Mouse (Mus musculus): ENCODE measurements around the gene Il1r1. TPM values are rescaled to one million over a fixed set of nuclear protein-coding genes. Genes with fewer than 3 reads are reported as not detected.

Gene Il1r1
- polyA plus RNA-seq, 1 experiment = 7.6 TPM

GRCm38 (mm10) chr1:40267846-40268245, 43.0 kb downstream of the Il1r1 start:
- Histone ChIP-seq H3K79me2 (ENCODE audit: control insufficient read depth, insufficient read depth) (peaks cover 50% of the 10 kb centered on the region), H3K27me3 (ENCODE audit: control insufficient read depth, insufficient read depth, insufficient read length) (no peaks in the 10 kb centered on the region), H3ac (ENCODE audit: control insufficient read depth, insufficient read length) (no peak overlapping the region), H3K4me2 (ENCODE audit: low read depth) (peak overlapping the region; percentile 75), H3K4me3 (peak overlapping the region; percentile 61), H3K36me3 (ENCODE audit: control insufficient read depth, insufficient read depth) (no peaks in the 10 kb centered on the region)
- TF ChIP-seq CEBPB (IDR thresholded peaks at IDR 0.05; ENCODE audit: insufficient read depth, poor library complexity, severe bottlenecking) (no peak), USF1 (IDR thresholded peaks at IDR 0.05; ENCODE audit: low read depth) (no peak), POLR2AphosphoS2 (IDR thresholded peaks at IDR 0.05; ENCODE audit: insufficient read length, low read depth) (no peak), REST (IDR thresholded peaks at IDR 0.05; ENCODE audit: insufficient read depth, insufficient read length) (no peak), E2F4 (IDR thresholded peaks at IDR 0.05; ENCODE audit: insufficient read depth) (no peak), MYOG (IDR thresholded peaks at IDR 0.05; ENCODE audit: control insufficient read depth in 1 of 3, insufficient read depth in 1 of 3, insufficient read length in 2 of 3, low read depth in 2 of 3) (no peak), TCF3 (IDR thresholded peaks at IDR 0.05; ENCODE audit: insufficient read length, low read depth) (no peak), SRF (IDR thresholded peaks at IDR 0.05; ENCODE audit: control insufficient read depth, insufficient read length, low read depth) (no peak), MAX (IDR thresholded peaks at IDR 0.05; ENCODE audit: low read depth) (no peak), MYOD1 (IDR thresholded peaks at IDR 0.05; ENCODE audit: control insufficient read depth in 1 of 3, insufficient read length in 2 of 3, low read depth in 2 of 3) (no peak), TCF12 (IDR thresholded peaks at IDR 0.05; ENCODE audit: insufficient read depth, poor library complexity, severe bottlenecking) (no peak), POLR2A (IDR thresholded peaks at IDR 0.05; ENCODE audit: insufficient read length, low read depth) (no peak)

- peak overlapping the region; percentile 61 for H3K4me3 ChIP-seq
- H3K4me2 ChIP-seq (ENCODE audit: low read depth) = peak overlapping the region; percentile 75
- no peaks in the 10 kb centered on the region for H3K36me3 ChIP-seq (ENCODE audit: control insufficient read depth, insufficient read depth)
- H3K27me3 ChIP-seq (ENCODE audit: control insufficient read depth, insufficient read depth, insufficient read length) = no peaks in the 10 kb centered on the region
- H3K79me2 ChIP-seq (ENCODE audit: control insufficient read depth, insufficient read depth) = peaks cover 57% of the 10 kb centered on the region
- H3ac ChIP-seq (ENCODE audit: control insufficient read depth, insufficient read length) = no peak overlapping the region
- TF ChIP-seq USF1 (IDR thresholded peaks at IDR 0.05; ENCODE audit: low read depth) (no peak), MYOD1 (IDR thresholded peaks at IDR 0.05; ENCODE audit: control insufficient read depth in 1 of 3, insufficient read length in 2 of 3, low read depth in 2 of 3) (no peak), POLR2A (IDR thresholded peaks at IDR 0.05; ENCODE audit: insufficient read length, low read depth) (no peak), TCF12 (IDR thresholded peaks at IDR 0.05; ENCODE audit: insufficient read depth, poor library complexity, severe bottlenecking) (no peak), E2F4 (IDR thresholded peaks at IDR 0.05; ENCODE audit: insufficient read depth) (no peak), CEBPB (IDR thresholded peaks at IDR 0.05; ENCODE audit: insufficient read depth, poor library complexity, severe bottlenecking) (no peak), REST (IDR thresholded peaks at IDR 0.05; ENCODE audit: insufficient read depth, insufficient read length) (no peak), MYOG (IDR thresholded peaks at IDR 0.05; ENCODE audit: control insufficient read depth in 1 of 3, insufficient read depth in 1 of 3, insufficient read length in 2 of 3, low read depth in 2 of 3) (no peak)
Measured at GRCm38 (mm10) chr1:40268536-40268935, 43.7 kb downstream of the Il1r1 start.

- no peak for TF ChIP-seq REST (IDR thresholded peaks at IDR 0.05; ENCODE audit: insufficient read depth, insufficient read length)
- no peak for TF ChIP-seq TCF3 (IDR thresholded peaks at IDR 0.05; ENCODE audit: insufficient read length, low read depth)
- no peak for TF ChIP-seq SRF (IDR thresholded peaks at IDR 0.05; ENCODE audit: control insufficient read depth, insufficient read length, low read depth)
- Histone ChIP-seq H3K36me3 (ENCODE audit: control insufficient read depth, insufficient read depth) (no peaks in the 10 kb centered on the region), H3K4me3 (no peak overlapping the region), H3K79me2 (ENCODE audit: control insufficient read depth, insufficient read depth) (peaks cover 69% of the 10 kb centered on the region), H3K27me3 (ENCODE audit: control insufficient read depth, insufficient read depth, insufficient read length) (no peaks in the 10 kb centered on the region), H3ac (ENCODE audit: control insufficient read depth, insufficient read length) (no peak overlapping the region), H3K4me2 (ENCODE audit: low read depth) (no peak overlapping the region)
Measured at GRCm38 (mm10) chr1:40270415-40270814, 45.5 kb downstream of the Il1r1 start.

- Histone ChIP-seq H3ac (ENCODE audit: control insufficient read depth, insufficient read length) (no peak overlapping the region), H3K79me2 (ENCODE audit: control insufficient read depth, insufficient read depth) (peaks cover 69% of the 10 kb centered on the region), H3K4me3 (no peak overlapping the region), H3K27me3 (ENCODE audit: control insufficient read depth, insufficient read depth, insufficient read length) (no peaks in the 10 kb centered on the region), H3K36me3 (ENCODE audit: control insufficient read depth, insufficient read depth) (no peaks in the 10 kb centered on the region), H3K4me2 (ENCODE audit: low read depth) (no peak overlapping the region)
- TF ChIP-seq E2F4 (IDR thresholded peaks at IDR 0.05; ENCODE audit: insufficient read depth) = no peak
- TF ChIP-seq MAX (IDR thresholded peaks at IDR 0.05; ENCODE audit: low read depth) = no peak
- TF ChIP-seq MYOG (IDR thresholded peaks at IDR 0.05; ENCODE audit: control insufficient read depth in 1 of 3, insufficient read depth in 1 of 3, insufficient read length in 2 of 3, low read depth in 2 of 3) = no peak
- TF ChIP-seq POLR2AphosphoS2 (IDR thresholded peaks at IDR 0.05; ENCODE audit: insufficient read length, low read depth) = no peak
- no peak for TF ChIP-seq REST (IDR thresholded peaks at IDR 0.05; ENCODE audit: insufficient read depth, insufficient read length)
- TF ChIP-seq SRF (IDR thresholded peaks at IDR 0.05; ENCODE audit: control insufficient read depth, insufficient read length, low read depth) = no peak
- TF ChIP-seq MYOD1 (IDR thresholded peaks at IDR 0.05; ENCODE audit: control insufficient read depth in 1 of 3, insufficient read length in 2 of 3, low read depth in 2 of 3) = no peak
Measured at GRCm38 (mm10) chr1:40271052-40271451, 46.2 kb downstream of the Il1r1 start.

- H3ac ChIP-seq (ENCODE audit: control insufficient read depth, insufficient read length) = no peak overlapping the region
- peaks cover 74% of the 10 kb centered on the region for H3K79me2 ChIP-seq (ENCODE audit: control insufficient read depth, insufficient read depth)
- H3K4me3 ChIP-seq = no peak overlapping the region
- H3K36me3 ChIP-seq (ENCODE audit: control insufficient read depth, insufficient read depth) = no peaks in the 10 kb centered on the region
- no peak for TF ChIP-seq TCF3 (IDR thresholded peaks at IDR 0.05; ENCODE audit: insufficient read length, low read depth)
- no peak for TF ChIP-seq POLR2AphosphoS2 (IDR thresholded peaks at IDR 0.05; ENCODE audit: insufficient read length, low read depth)
- TF ChIP-seq TCF12 (IDR thresholded peaks at IDR 0.05; ENCODE audit: insufficient read depth, poor library complexity, severe bottlenecking) = no peak
- TF ChIP-seq E2F4 (IDR thresholded peaks at IDR 0.05; ENCODE audit: insufficient read depth) = no peak
- no peak for TF ChIP-seq POLR2A (IDR thresholded peaks at IDR 0.05; ENCODE audit: insufficient read length, low read depth)
- TF ChIP-seq MYOD1 (IDR thresholded peaks at IDR 0.05; ENCODE audit: control insufficient read depth in 1 of 3, insufficient read length in 2 of 3, low read depth in 2 of 3) = no peak
- TF ChIP-seq MYOG (IDR thresholded peaks at IDR 0.05; ENCODE audit: control insufficient read depth in 1 of 3, insufficient read depth in 1 of 3, insufficient read length in 2 of 3, low read depth in 2 of 3) = no peak
- no peak for TF ChIP-seq REST (IDR thresholded peaks at IDR 0.05; ENCODE audit: insufficient read depth, insufficient read length)
- TF ChIP-seq CEBPB (IDR thresholded peaks at IDR 0.05; ENCODE audit: insufficient read depth, poor library complexity, severe bottlenecking) = no peak
- TF ChIP-seq USF1 (IDR thresholded peaks at IDR 0.05; ENCODE audit: low read depth) = no peak
- TF ChIP-seq MAX (IDR thresholded peaks at IDR 0.05; ENCODE audit: low read depth) = no peak
- no peak for TF ChIP-seq SRF (IDR thresholded peaks at IDR 0.05; ENCODE audit: control insufficient read depth, insufficient read length, low read depth)
- no peaks in the 10 kb centered on the region for H3K27me3 ChIP-seq (ENCODE audit: control insufficient read depth, insufficient read depth, insufficient read length)
- H3K4me2 ChIP-seq (ENCODE audit: low read depth) = no peak overlapping the region
Measured at GRCm38 (mm10) chr1:40271486-40272055, 46.7 kb downstream of the Il1r1 start.

Measured in myocyte (in vitro differentiated cells).